Mouse (Mus musculus): ENCODE measurements around the gene B9d2.

- TF ChIP-seq CTCF (IDR thresholded peaks at IDR 0.05; ENCODE audit: low read depth) (no peak), EP300 (IDR thresholded peaks at IDR 0.05; ENCODE audit: low read depth) (peak; percentile 63; the same call in 1 of the 2 replicates)
These were observed 21.7 kb upstream of the B9d2 start, which contains the start of the genes Bckdha and Exosc5 for GRCm38 (mm10) chr7:25658657-25659472.

All from liver, embryonic 14.5 days (tissue).